Mouse (Mus musculus): ENCODE measurements at regions not wholly inside any gene's neighbourhood (a gene's known extent, or its start where the extent isn't known, plus 50 kb on each side); places are given as distances from the start of the nearest gene placed in this dataset.

DNA sequence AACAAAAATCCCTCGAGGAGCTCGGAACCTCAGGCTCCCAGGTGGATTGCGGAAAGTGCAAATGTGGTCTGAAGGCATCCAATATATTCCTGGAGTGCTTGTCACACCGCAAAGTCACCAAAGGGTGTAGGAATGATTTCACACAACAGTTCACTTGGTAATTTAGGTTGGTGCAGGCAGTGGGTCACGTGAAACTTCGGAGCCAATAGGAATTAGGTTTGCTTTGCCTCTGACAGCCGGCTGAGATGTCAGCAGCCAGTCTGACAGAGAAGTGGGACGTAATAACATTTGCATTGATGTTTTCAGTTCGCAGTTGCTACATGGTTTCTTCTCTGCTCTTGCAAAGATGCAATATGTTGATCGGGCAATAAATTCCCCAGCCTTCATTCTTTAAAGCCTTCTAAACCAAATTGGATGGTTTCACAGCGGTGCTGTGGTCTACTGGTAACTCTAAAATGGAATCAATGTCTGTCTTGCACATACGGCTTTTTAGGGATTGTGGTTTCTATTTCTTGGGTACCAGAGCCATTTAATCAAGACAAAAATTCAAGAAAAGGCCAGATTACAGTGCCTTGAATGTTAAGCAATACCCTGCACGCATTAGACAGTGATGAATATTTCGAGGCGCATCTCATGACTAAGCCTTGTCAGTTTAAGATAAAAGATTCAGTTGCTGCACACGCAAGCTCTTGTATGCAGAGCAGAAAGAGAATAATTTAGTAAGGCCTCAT, 149.2 kb downstream of the Mtx2 start (continued):
- TF ChIP-seq UBTF (IDR thresholded peaks at IDR 0.05; ENCODE audit: low read depth, low read length) (no peak), E2F4 (IDR thresholded peaks at IDR 0.05; ENCODE audit: insufficient replicate concordance, low read depth, low read length) (no peak), RCOR1 (conservative IDR thresholded peaks at IDR 0.05; ENCODE audit: low read depth, low read length) (no peak), MEF2A (IDR thresholded peaks at IDR 0.05; ENCODE audit: borderline replicate concordance, low read depth, low read length) (no peak), TBP (conservative IDR thresholded peaks at IDR 0.05; ENCODE audit: low read depth, low read length) (no peak), MYC (IDR thresholded peaks at IDR 0.05; ENCODE audit: low read depth, low read length) (no peak), USF2 (conservative IDR thresholded peaks at IDR 0.05; ENCODE audit: low read depth, low read length) (peak; percentile 59), MXI1 (IDR thresholded peaks at IDR 0.05; ENCODE audit: low read depth, low read length) (no peak), KAT2A (IDR thresholded peaks at IDR 0.05; ENCODE audit: insufficient replicate concordance, low read length) (no peak), MAX (IDR thresholded peaks at IDR 0.05; ENCODE audit: low read length) (peak; percentile 31; the same call in 1 of the 2 replicates), POLR2AphosphoS2 (IDR thresholded peaks at IDR 0.05; ENCODE audit: low read depth, low read length) (no peak), JUND (conservative IDR thresholded peaks at IDR 0.05; ENCODE audit: low read depth, low read length) (no peak), PAX5 (IDR thresholded peaks at IDR 0.05; ENCODE audit: low read length) (no peak), BHLHE40 (IDR thresholded peaks at IDR 0.05; ENCODE audit: low read depth, low read length) (0 out of 2 replicates have a peak, but pooled peaks have one; percentile 20)

DNA sequence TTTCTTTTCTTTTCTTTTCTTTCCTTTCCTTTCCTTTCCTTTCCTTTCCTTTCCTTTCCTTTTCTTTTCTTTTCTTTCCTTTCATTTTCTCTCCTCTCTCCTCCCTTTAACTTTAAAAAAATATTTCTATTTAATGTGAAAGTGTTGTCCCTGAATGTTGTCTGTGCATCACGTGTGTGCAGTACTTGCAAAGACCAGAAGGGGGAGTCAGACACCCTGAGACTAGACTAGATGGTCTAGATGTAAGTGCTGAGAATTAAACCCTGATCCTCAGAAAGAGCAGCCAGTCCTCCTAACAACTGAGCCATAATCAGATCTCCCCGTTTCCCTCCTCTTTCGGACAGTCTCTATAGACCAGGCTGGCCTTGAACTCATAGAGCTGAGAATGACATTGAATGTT, 151.7 kb downstream of the Mtx2 start:
- TF ChIP-seq USF1 (IDR thresholded peaks at IDR 0.05; ENCODE audit: low read depth, low read length): no peak
- TF ChIP-seq SMC3 (IDR thresholded peaks at IDR 0.05; ENCODE audit: low read depth, low read length): no peak
- no peak for TF ChIP-seq ETS1 (conservative IDR thresholded peaks at IDR 0.05; ENCODE audit: low read depth, low read length)
- TF ChIP-seq MAX (IDR thresholded peaks at IDR 0.05; ENCODE audit: low read length): no peak
- no peak for TF ChIP-seq JUN (IDR thresholded peaks at IDR 0.05; ENCODE audit: insufficient read depth, low read depth, low read length)
- TF ChIP-seq E2F4 (IDR thresholded peaks at IDR 0.05; ENCODE audit: insufficient replicate concordance, low read depth, low read length): no peak
- TF ChIP-seq RCOR1 (conservative IDR thresholded peaks at IDR 0.05; ENCODE audit: low read depth, low read length): no peak
- no peak for TF ChIP-seq USF2 (conservative IDR thresholded peaks at IDR 0.05; ENCODE audit: low read depth, low read length)
- TF ChIP-seq ELF1 (IDR thresholded peaks at IDR 0.05; ENCODE audit: low read depth, low read length): no peak
- no peak for TF ChIP-seq POLR2AphosphoS2 (IDR thresholded peaks at IDR 0.05; ENCODE audit: low read depth, low read length)
- TF ChIP-seq IRF4 (IDR thresholded peaks at IDR 0.05; ENCODE audit: low read depth, low read length): no peak
- TF ChIP-seq NRF1 (IDR thresholded peaks at IDR 0.05; ENCODE audit: low read depth, low read length): no peak
- dilution Hi-C loops (cut with MboI; ENCODE audit: extremely low pct_ligation_motif_present, extremely low pct_unique_long_range_greater_than_20kb, low sequenced_read_pairs): no loop called here
- Histone ChIP-seq H3K4me2 (ENCODE audit: insufficient read depth, low read depth, poor library complexity, severe bottlenecking) (no peak overlapping the region), H3K4me1 (ENCODE audit: control insufficient read depth in 1 of 2, insufficient read depth in 2 of 2) (peaks cover 0 to 4% of the 10 kb centered on the region in 2 experiments; a peak in 1 of 4 replicates), H3K9ac (ENCODE audit: insufficient read depth, low read depth) (no peak overlapping the region), H3K36me3 (replicated peaks in 1 of 2; ENCODE audit: control insufficient read depth in 1 of 2, insufficient read depth in 1 of 2, low read length in 1 of 2) (no peaks in the 10 kb centered on the region), H3K9me3 (replicated peaks; ENCODE audit: low read length) (peaks cover 3% of the 10 kb centered on the region), H3K79me2 (replicated peaks; ENCODE audit: control insufficient read depth, extremely low read depth, insufficient read depth, poor library complexity, severe bottlenecking) (no peaks in the 10 kb centered on the region), H3K27ac (ENCODE audit: insufficient read depth, low read depth) (no peak overlapping the region), H3K27me3 (replicated peaks) (no peaks in the 10 kb centered on the region), H3K4me3 (replicated peaks in 1 of 3; ENCODE audit: low read depth in 2 of 3, low read length in 2 of 3, poor library complexity in 1 of 3) (no peak overlapping the region)
- in situ Hi-C loops (cut with MboI; ENCODE audit: low pct_ligation_motif_present, low pct_unique_long_range_greater_than_20kb, low sequenced_read_pairs): no loop called here
- no peak for DNase-seq (ENCODE audit: extremely low read depth)
